Mouse (Mus musculus): ENCODE measurements around the gene Csn2. TPM values are rescaled to one million over a fixed set of nuclear protein-coding genes. Genes with fewer than 3 reads are reported as not detected.

Csn2 gene
- not detected in 2 replicates for total RNA-seq (2017)

GRCm38 (mm10) chr5:87699530-87699929, at the start of gene Csn2:
Gene Csn2, minus strand, starts transcription at chr5:87699630.
- ATAC-seq (replicated peaks in 1 of 2; ENCODE audit: insufficient read depth in 1 of 2, low FRiP score in 2 of 2, low TSS enrichment in 1 of 2, low read depth in 1 of 2, poor library complexity in 2 of 2, severe bottlenecking in 2 of 2), result no peak

- no peak for ATAC-seq (replicated peaks in 1 of 2; ENCODE audit: insufficient read depth in 1 of 2, low FRiP score in 2 of 2, low TSS enrichment in 1 of 2, low read depth in 1 of 2, poor library complexity in 2 of 2, severe bottlenecking in 2 of 2)
Observed at GRCm38 (mm10) chr5:87734821-87735220, 35.4 kb upstream of the Csn2 start.

GRCm38 (mm10) chr5:87705891-87706290, 6.5 kb upstream of the Csn2 start:
- no peak for ATAC-seq (replicated peaks in 1 of 2; ENCODE audit: insufficient read depth in 1 of 2, low FRiP score in 2 of 2, low TSS enrichment in 1 of 2, low read depth in 1 of 2, poor library complexity in 2 of 2, severe bottlenecking in 2 of 2)

GRCm38 (mm10) chr5:87665908-87666307, 33.5 kb downstream of the Csn2 start, which contains the start of gene Csn1s1:
Gene Csn1s1, plus strand, starts transcription at chr5:87666208.
- ATAC-seq (replicated peaks in 1 of 2; ENCODE audit: insufficient read depth in 1 of 2, low FRiP score in 2 of 2, low TSS enrichment in 1 of 2, low read depth in 1 of 2, poor library complexity in 2 of 2, severe bottlenecking in 2 of 2), result no peak

GRCm38 (mm10) chr5:87642787-87643186, 56.6 kb downstream of the Csn2 start:
- ATAC-seq (replicated peaks in 1 of 2; ENCODE audit: insufficient read depth in 1 of 2, low FRiP score in 2 of 2, low TSS enrichment in 1 of 2, low read depth in 1 of 2, poor library complexity in 2 of 2, severe bottlenecking in 2 of 2), result no peak

Other genes starting within 250 kb of the Csn2 start
- not detected in 2 replicates for gene Ugt2a2, start 217.4 kb downstream of the Csn2 start, total RNA-seq (2017)
- not detected in 2 replicates for gene Gm43638, start 212.8 kb downstream of the Csn2 start, total RNA-seq (2017)
- not detected in 2 replicates for gene Ugt2a1, start 208.8 kb downstream of the Csn2 start, total RNA-seq (2017)
- not detected in 2 replicates for gene Sult1b1, start 161.4 kb downstream of the Csn2 start, total RNA-seq (2017)
- not detected in 2 replicates for gene Sult1d1, start 130.6 kb downstream of the Csn2 start, total RNA-seq (2017)
- gene Sult1e1, start 108.0 kb downstream of the Csn2 start, total RNA-seq (2017), result not detected in 2 replicates
- not detected in 2 replicates for gene Csn1s1, start 33.4 kb downstream of the Csn2 start, total RNA-seq (2017)
- gene Csn1s2a, start 74.9 kb upstream of the Csn2 start, total RNA-seq (2017), result not detected in 2 replicates
- not detected in 2 replicates for gene Csn1s2b, start 108.5 kb upstream of the Csn2 start, total RNA-seq (2017)
- not detected in 2 replicates for gene Prr27, start 126.1 kb upstream of the Csn2 start, total RNA-seq (2017)
- gene Odam, start 185.4 kb upstream of the Csn2 start, total RNA-seq (2017), result not detected in 2 replicates
- gene Csn3, start 225.9 kb upstream of the Csn2 start, total RNA-seq (2017), result not detected in 2 replicates

Measured in hematopoietic stem cell, adult 5-6 weeks (primary cell).